Mouse (Mus musculus): ENCODE results near the gene Cacfd1. TPM values are rescaled to one million over a fixed set of nuclear protein-coding genes. Genes with fewer than 3 reads are reported as not detected.

Gene Cacfd1
- polyA plus RNA-seq, 1 experiment from 2014 or later: 79.5 TPM

- Histone ChIP-seq H3K4me1 (no peaks in the 10 kb centered on the region), H3K4me3 (no peak overlapping the region), H3K4me2 (no peak overlapping the region), H3K9ac (no peak overlapping the region), H3K9me3 (no peaks in the 10 kb centered on the region), H3K27me3 (no peaks in the 10 kb centered on the region), H3K36me3 (no peaks in the 10 kb centered on the region), H3K27ac (no peak overlapping the region)
- ATAC-seq (ENCODE audit: insufficient number of reproducible peaks, low FRiP score, low TSS enrichment, low read depth): no peak
- 48% methylated on average over 6 of the region's 6 CpGs for WGBS
Measured at GRCm38 (mm10) chr2:27049408-27049807, 39.7 kb downstream of the Cacfd1 start.

DNA sequence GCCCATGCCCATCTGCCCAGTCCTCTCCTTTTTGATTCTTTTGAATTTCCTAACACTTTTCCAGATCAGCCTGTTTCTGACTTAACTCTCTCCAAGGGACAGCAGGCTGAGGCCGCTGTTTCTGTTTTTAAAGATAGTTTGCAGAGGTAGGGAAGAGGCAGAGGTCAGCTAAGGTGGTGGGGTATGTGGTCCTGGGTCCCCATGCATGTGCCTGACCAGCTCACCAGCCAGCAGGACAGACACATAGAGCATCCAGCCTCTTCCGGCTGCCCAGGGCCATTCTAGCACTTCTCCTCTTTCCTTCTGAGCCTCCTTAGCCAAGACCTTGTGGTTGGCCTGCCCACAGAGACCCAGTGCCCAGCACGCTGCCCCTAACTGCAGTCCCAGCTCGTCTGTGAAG is 48.5 kb downstream of the Cacfd1 start:
- Histone ChIP-seq H3K4me3 (no peak overlapping the region), H3K9ac (no peak overlapping the region), H3K9me3 (no peaks in the 10 kb centered on the region), H3K4me2 (peak overlapping the region; percentile 33), H3K27me3 (no peaks in the 10 kb centered on the region), H3K27ac (peak overlapping the region; percentile 50), H3K36me3 (no peaks in the 10 kb centered on the region), H3K4me1 (peaks cover 22% of the 10 kb centered on the region)
- WGBS: 24% methylated on average over 4 of the region's 4 CpGs
- no peak for ATAC-seq (ENCODE audit: insufficient number of reproducible peaks, low FRiP score, low TSS enrichment, low read depth)

- H3K36me3 ChIP-seq: no peaks in the 10 kb centered on the region
- H3K27ac ChIP-seq: peak overlapping the region; percentile 50
- WGBS: 6% methylated on average over 12 of the region's 12 CpGs
- ATAC-seq (ENCODE audit: insufficient number of reproducible peaks, low FRiP score, low TSS enrichment, low read depth): no peak; the same call in 1 of the 2 replicates
- H3K9me3 ChIP-seq: no peaks in the 10 kb centered on the region
- H3K27me3 ChIP-seq: no peaks in the 10 kb centered on the region
- H3K4me1 ChIP-seq: peaks cover 22% of the 10 kb centered on the region
- no peak overlapping the region for H3K4me3 ChIP-seq
- H3K4me2 ChIP-seq: peak overlapping the region; percentile 33
- H3K9ac ChIP-seq: no peak overlapping the region
Measured at GRCm38 (mm10) chr2:27058751-27059150, 49.0 kb downstream of the Cacfd1 start.

DNA sequence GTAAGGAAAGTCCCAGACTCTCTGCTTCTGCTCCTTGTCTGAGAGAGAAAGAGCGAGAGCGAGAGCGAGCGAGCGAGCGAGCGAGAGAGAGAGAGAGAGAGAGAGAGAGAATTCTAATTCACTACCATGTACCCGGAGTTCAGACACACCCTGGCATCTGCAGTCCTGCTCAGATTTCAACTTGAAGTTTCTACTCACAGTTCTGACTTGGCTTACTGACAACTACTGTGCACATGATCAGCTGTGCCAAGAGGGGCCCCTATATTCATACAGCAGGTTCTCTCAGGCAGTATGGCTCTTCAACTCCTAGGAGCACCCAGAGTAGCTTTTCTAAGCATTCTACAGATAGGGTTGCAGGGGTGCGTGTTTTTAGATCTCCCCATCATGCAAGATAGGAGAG is 49.5 kb downstream of the Cacfd1 start:
- Histone ChIP-seq H3K4me1 (peaks cover 22% of the 10 kb centered on the region), H3K4me2 (peak overlapping the region; percentile 33), H3K27ac (peak overlapping the region; percentile 50), H3K9me3 (no peaks in the 10 kb centered on the region), H3K36me3 (no peaks in the 10 kb centered on the region), H3K4me3 (no peak overlapping the region), H3K9ac (no peak overlapping the region), H3K27me3 (no peaks in the 10 kb centered on the region)
- no peak; the same call in 1 of the 2 replicates for ATAC-seq (ENCODE audit: insufficient number of reproducible peaks, low FRiP score, low TSS enrichment, low read depth)
- WGBS: 61% methylated on average over 9 of the region's 9 CpGs

DNA sequence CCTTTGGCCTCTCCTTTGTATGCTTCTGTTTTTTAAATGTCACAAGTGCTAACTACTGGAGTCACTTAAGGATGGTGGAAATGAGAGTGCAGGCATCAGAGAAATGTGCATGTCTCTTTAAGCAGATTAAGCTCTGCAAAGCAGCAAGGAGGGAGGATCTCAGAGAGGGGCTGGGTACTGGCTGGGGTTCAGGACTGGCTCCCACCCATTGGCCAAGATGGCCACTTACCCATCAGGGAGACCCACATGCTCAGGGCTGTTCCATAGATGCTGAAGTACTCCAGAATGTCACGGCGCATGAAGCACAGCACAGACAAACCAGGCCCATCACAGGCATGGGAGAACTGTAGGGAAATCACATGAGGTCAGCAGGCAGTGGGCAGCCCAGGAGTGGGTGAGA is 57.4 kb downstream of the Cacfd1 start:
- ATAC-seq (ENCODE audit: insufficient number of reproducible peaks, low FRiP score, low TSS enrichment, low read depth): no peak
- H3K36me3 ChIP-seq: no peaks in the 10 kb centered on the region
- WGBS: 80% methylated on average over 2 of the region's 2 CpGs
- H3K4me1 ChIP-seq: peaks cover 18% of the 10 kb centered on the region
- H3K4me3 ChIP-seq: no peak overlapping the region
- no peaks in the 10 kb centered on the region for H3K9me3 ChIP-seq
- H3K27me3 ChIP-seq: no peaks in the 10 kb centered on the region
- no peak overlapping the region for H3K4me2 ChIP-seq
- H3K9ac ChIP-seq: no peak overlapping the region
- no peak overlapping the region for H3K27ac ChIP-seq

DNA sequence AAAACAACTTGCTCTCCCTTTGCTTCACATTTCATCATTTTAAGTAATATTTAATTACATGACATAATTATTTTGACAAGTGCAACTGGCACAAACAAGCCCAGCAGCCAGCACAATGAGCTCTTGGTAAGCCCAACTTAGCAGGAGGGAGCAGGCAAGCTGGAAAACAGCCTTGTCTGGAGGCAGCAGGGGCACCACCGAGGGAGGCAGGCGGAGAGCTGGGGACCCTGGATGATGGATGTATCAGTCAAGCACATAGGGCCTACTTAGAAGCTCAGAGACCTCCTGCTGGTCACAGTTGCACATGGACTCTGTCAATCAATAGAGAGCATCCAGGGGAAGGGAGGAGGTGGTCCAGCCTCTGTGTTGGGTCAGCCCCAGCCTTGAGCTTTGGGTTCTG is 58.3 kb downstream of the Cacfd1 start:
- H3K36me3 ChIP-seq: no peaks in the 10 kb centered on the region
- 55% methylated on average over 2 of the region's 2 CpGs for WGBS

GRCm38 (mm10) chr2:27069646-27070045 is 59.9 kb downstream of the Cacfd1 start:
- ATAC-seq (ENCODE audit: insufficient number of reproducible peaks, low FRiP score, low TSS enrichment, low read depth): 0 out of 2 replicates have a peak, but pooled peaks have one; percentile 36
- peaks cover 43% of the 10 kb centered on the region for H3K4me1 ChIP-seq
- no peak overlapping the region for H3K4me3 ChIP-seq
- H3K27me3 ChIP-seq: no peaks in the 10 kb centered on the region
- 48% methylated on average over 3 of the region's 3 CpGs for WGBS
- no peaks in the 10 kb centered on the region for H3K9me3 ChIP-seq
- H3K4me2 ChIP-seq: no peak overlapping the region
- no peak overlapping the region for H3K9ac ChIP-seq
- no peak overlapping the region for H3K27ac ChIP-seq
- no peaks in the 10 kb centered on the region for H3K36me3 ChIP-seq

More for the DNA sequence above, 58.3 kb downstream of the Cacfd1 start:
- Histone ChIP-seq H3K4me3 (no peak overlapping the region), H3K9me3 (no peaks in the 10 kb centered on the region), H3K4me1 (peaks cover 26% of the 10 kb centered on the region), H3K27me3 (no peaks in the 10 kb centered on the region), H3K4me2 (no peak overlapping the region), H3K9ac (no peak overlapping the region), H3K27ac (no peak overlapping the region)
- no peak for ATAC-seq (ENCODE audit: insufficient number of reproducible peaks, low FRiP score, low TSS enrichment, low read depth)

- H3K36me3 ChIP-seq: no peaks in the 10 kb centered on the region
- no peak overlapping the region for H3K27ac ChIP-seq
- ATAC-seq (ENCODE audit: insufficient number of reproducible peaks, low FRiP score, low TSS enrichment, low read depth): no peak
- H3K27me3 ChIP-seq: no peaks in the 10 kb centered on the region
- no peak overlapping the region for H3K4me2 ChIP-seq
- H3K9me3 ChIP-seq: no peaks in the 10 kb centered on the region
- H3K4me3 ChIP-seq: no peak overlapping the region
- H3K9ac ChIP-seq: no peak overlapping the region
- peaks cover 50% of the 10 kb centered on the region for H3K4me1 ChIP-seq
- 69% methylated on average over 2 of the region's 2 CpGs for WGBS
Measured at GRCm38 (mm10) chr2:27070247-27070813, 60.6 kb downstream of the Cacfd1 start.

Other genes starting within 250 kb of the Cacfd1 start
- gene Abo, start 144.9 kb upstream of the Cacfd1 start, polyA plus RNA-seq (2015; fragmentation: Nextera tagmentation; extraction: Ambion mirVana): not detected in 2 replicates
- gene Surf6, start 107.0 kb upstream of the Cacfd1 start, polyA plus RNA-seq (2015; fragmentation: Nextera tagmentation; extraction: Ambion mirVana): 26.2 and 27.2 TPM in 2 replicates
- 48.3 and 59.8 TPM in 2 replicates for gene Med22, start 99.2 kb upstream of the Cacfd1 start, polyA plus RNA-seq (2015; fragmentation: Nextera tagmentation; extraction: Ambion mirVana)
- gene Rpl7a, start 99.2 kb upstream of the Cacfd1 start, polyA plus RNA-seq (2015; fragmentation: Nextera tagmentation; extraction: Ambion mirVana): 544 and 594 TPM in 2 replicates
- gene Surf2, start 93.6 kb upstream of the Cacfd1 start, polyA plus RNA-seq (2015; fragmentation: Nextera tagmentation; extraction: Ambion mirVana): 32.4 and 41.0 TPM in 2 replicates
- gene Surf1, start 93.4 kb upstream of the Cacfd1 start, polyA plus RNA-seq (2015; fragmentation: Nextera tagmentation; extraction: Ambion mirVana): 58.0 and 61.3 TPM in 2 replicates
- gene Surf4, start 76.0 kb upstream of the Cacfd1 start, polyA plus RNA-seq (2015; fragmentation: Nextera tagmentation; extraction: Ambion mirVana): 323 and 330 TPM in 2 replicates
- 0.06 and 0.17 TPM in 2 replicates for gene Stkld1, start 75.9 kb upstream of the Cacfd1 start, polyA plus RNA-seq (2015; fragmentation: Nextera tagmentation; extraction: Ambion mirVana)
- gene Rexo4, start 45.5 kb upstream of the Cacfd1 start, polyA plus RNA-seq (2015; fragmentation: Nextera tagmentation; extraction: Ambion mirVana): 45.2 and 45.9 TPM in 2 replicates
- 0.06 TPM in 1 of 2 replicates, not detected in the other for gene Adamts13, start 36.5 kb upstream of the Cacfd1 start, polyA plus RNA-seq (2015; fragmentation: Nextera tagmentation; extraction: Ambion mirVana)
- 0.63 and 1.0 TPM in 2 replicates for gene Slc2a6, start 18.1 kb downstream of the Cacfd1 start, polyA plus RNA-seq (2015; fragmentation: Nextera tagmentation; extraction: Ambion mirVana)
- 36.7 and 79.4 TPM in 2 replicates for gene Mymk, start 62.3 kb downstream of the Cacfd1 start, polyA plus RNA-seq (2015; fragmentation: Nextera tagmentation; extraction: Ambion mirVana)
- 9.1 and 11.7 TPM in 2 replicates for gene Adamtsl2, start 69.5 kb downstream of the Cacfd1 start, polyA plus RNA-seq (2015; fragmentation: Nextera tagmentation; extraction: Ambion mirVana)
- gene Fam163b, start 132.6 kb downstream of the Cacfd1 start, polyA plus RNA-seq (2015; fragmentation: Nextera tagmentation; extraction: Ambion mirVana): 0.08 and 0.16 TPM in 2 replicates
- 0.30 and 0.51 TPM in 2 replicates for gene Dbh, start 155.3 kb downstream of the Cacfd1 start, polyA plus RNA-seq (2015; fragmentation: Nextera tagmentation; extraction: Ambion mirVana)
- 8.6 and 10.3 TPM in 2 replicates for gene Sardh, start 238.4 kb downstream of the Cacfd1 start, polyA plus RNA-seq (2015; fragmentation: Nextera tagmentation; extraction: Ambion mirVana)

All from limb, embryonic 15.5 days (tissue).